Mouse (Mus musculus) neural tube, embryonic 14.5 days (tissue): ENCODE results near the gene Stat3. TPM values are rescaled to one million over a fixed set of nuclear protein-coding genes. Genes with fewer than 3 reads are reported as not detected.

Source experiments
- ATAC-seq: fragments of 200-750 bp; cut with Nextera tagmentation; 2 replicates; pipeline ENCODE4 v1.8.0; 2017; ENCODE audit warnings: low read depth, mild to moderate bottlenecking, moderate TSS enrichment, moderate library complexity
- H3K27ac ChIP-seq: fragments of 300-500 bp; sonication (generic); 2 replicates; pipeline ENCODE4 v1.5.1; 2014; ENCODE audit warnings: low read depth, mild to moderate bottlenecking, control low read depth, low read length, moderate library complexity, mixed read lengths
- H3K27me3 ChIP-seq: fragments of 300-500 bp; sonication (generic); 2 replicates; pipeline ENCODE4 v1.6.1; 2014; ENCODE audit warnings: low read length; ENCODE audit not compliant: control insufficient read depth, insufficient read depth
- H3K36me3 ChIP-seq: fragments of 300-500 bp; sonication (generic); 2 replicates; pipeline ENCODE4 v1.6.1; 2014; ENCODE audit warnings: low read length, mixed read lengths; ENCODE audit not compliant: control insufficient read depth, insufficient read depth
- H3K4me1 ChIP-seq: fragments of 300-500 bp; sonication (generic); 2 replicates; pipeline ENCODE4 v1.6.1; 2014; ENCODE audit warnings: low read length; ENCODE audit not compliant: control insufficient read depth, insufficient read depth
- H3K4me2 ChIP-seq: fragments of 300-500 bp; sonication (generic); 2 replicates; pipeline ENCODE4 v1.6.1; 2014; ENCODE audit warnings: mild to moderate bottlenecking, low read depth, low read length, control low read depth
- H3K4me3 ChIP-seq: fragments of 300-500 bp; sonication (generic); 2 replicates; pipeline ENCODE4 v1.5.1; 2014; ENCODE audit warnings: low read depth, low read length, control low read depth, mixed read lengths
- H3K9ac ChIP-seq: fragments of 300-500 bp; sonication (generic); replicated peaks from 2 replicates; pipeline ENCODE4 v1.6.1; 2014; ENCODE audit warnings: low read depth, mild to moderate bottlenecking, control low read depth, low read length, mixed read lengths
- H3K9me3 ChIP-seq: fragments of 300-500 bp; sonication (generic); 2 replicates; pipeline ENCODE4 v1.6.1; 2016; ENCODE audit warnings: low read length; ENCODE audit not compliant: control insufficient read depth
- WGBS: fragments of 180-500 bp; shearing (Covaris S2); extraction: QIAGEN DNeasy Blood & Tissue Kit; methylation state at CpG from one replicate; pipeline ENCODE4 v1.1.7; 2014; 5-methylcytosine and 5-hydroxymethylcytosine counted together
- polyA plus RNA-seq: library from polyadenylated mRNA; unstranded; fragments of >200 nt; fragmentation: Nextera tagmentation; extraction: Ambion mirVana; gene quantifications from 2 replicates; pipeline ENCODE4 v1.2.1, GENCODE M21; 2014

Gene Stat3
- 45.6 and 77.7 TPM in 2 replicates for polyA plus RNA-seq

GRCm38 (mm10) chr11:100939512-100940151 is at the start of gene Stat3:
TSS of gene Stat3 (minus strand) at chr11:100939540.
- peak within 1 kb of the TSS; percentile 60 for H3K4me2 ChIP-seq
- H3K4me3 ChIP-seq: peak within 1 kb of the TSS; percentile 97
- H3K9me3 ChIP-seq: no peaks in the 10 kb centered on the region
- peaks cover 9% of the 10 kb centered on the region; the same call in 1 of the 2 replicates for H3K4me1 ChIP-seq
- peak within 1 kb of the TSS; percentile 85 for H3K27ac ChIP-seq
- H3K36me3 ChIP-seq: no peaks in the 10 kb centered on the region
- under 1% methylated on average over 29 of the region's 29 CpGs for WGBS
- peak within 1 kb of the TSS; percentile 88 for H3K9ac ChIP-seq
- H3K27me3 ChIP-seq: no peaks in the 10 kb centered on the region
- peak; percentile 99 for ATAC-seq

GRCm38 (mm10) chr11:100988674-100989073 is 49.3 kb upstream of the Stat3 start:
- Histone ChIP-seq H3K36me3 (no peaks in the 10 kb centered on the region), H3K4me2 (no peak overlapping the region), H3K27ac (no peak overlapping the region), H3K4me1 (no peaks in the 10 kb centered on the region), H3K9me3 (no peaks in the 10 kb centered on the region), H3K9ac (no peak overlapping the region), H3K27me3 (no peaks in the 10 kb centered on the region), H3K4me3 (no peak overlapping the region)
- no peak for ATAC-seq
- WGBS: 90% methylated on average over 3 of the region's 3 CpGs

GRCm38 (mm10) chr11:100985607-100986006 is 46.3 kb upstream of the Stat3 start:
- no peaks in the 10 kb centered on the region for H3K9me3 ChIP-seq
- no peaks in the 10 kb centered on the region for H3K36me3 ChIP-seq
- no peak overlapping the region for H3K27ac ChIP-seq
- H3K27me3 ChIP-seq: peaks cover 5% of the 10 kb centered on the region; the same call in 1 of the 2 replicates
- 45% methylated on average over 3 of the region's 3 CpGs for WGBS
- no peak overlapping the region for H3K9ac ChIP-seq
- H3K4me2 ChIP-seq: no peak overlapping the region
- ATAC-seq: no peak
- no peak overlapping the region for H3K4me3 ChIP-seq
- H3K4me1 ChIP-seq: no peaks in the 10 kb centered on the region

GRCm38 (mm10) chr11:100983778-100984131 is 44.4 kb upstream of the Stat3 start:
- Histone ChIP-seq H3K4me2 (no peak overlapping the region), H3K27ac (no peak overlapping the region), H3K27me3 (peaks cover 5% of the 10 kb centered on the region; the same call in 1 of the 2 replicates), H3K9me3 (no peaks in the 10 kb centered on the region), H3K4me1 (no peaks in the 10 kb centered on the region), H3K9ac (no peak overlapping the region), H3K36me3 (no peaks in the 10 kb centered on the region), H3K4me3 (no peak overlapping the region)
- 81% methylated on average over 7 of the region's 7 CpGs for WGBS
- ATAC-seq: no peak

GRCm38 (mm10) chr11:100983125-100983777 is 43.9 kb upstream of the Stat3 start:
- Histone ChIP-seq H3K4me1 (no peaks in the 10 kb centered on the region), H3K36me3 (no peaks in the 10 kb centered on the region), H3K27ac (no peak overlapping the region), H3K9ac (no peak overlapping the region; the same call in 1 of the 2 replicates), H3K4me3 (0 out of 2 replicates have a peak overlapping the region, but pooled peaks have one; percentile 8), H3K9me3 (no peaks in the 10 kb centered on the region), H3K4me2 (peak overlapping the region; percentile 37), H3K27me3 (peaks cover 5% of the 10 kb centered on the region; the same call in 1 of the 2 replicates)
- ATAC-seq: peak; percentile 31; the same call in 1 of the 2 replicates
- WGBS: 4% methylated on average over 20 of the region's 20 CpGs

GRCm38 (mm10) chr11:100982087-100982486 is 42.7 kb upstream of the Stat3 start:
- peaks cover 5% of the 10 kb centered on the region for H3K27me3 ChIP-seq
- no peak overlapping the region for H3K9ac ChIP-seq
- H3K4me3 ChIP-seq: no peak overlapping the region
- ATAC-seq: no peak
- no peaks in the 10 kb centered on the region for H3K9me3 ChIP-seq
- no peak overlapping the region for H3K27ac ChIP-seq
- no peaks in the 10 kb centered on the region for H3K36me3 ChIP-seq
- H3K4me1 ChIP-seq: no peaks in the 10 kb centered on the region
- no peak overlapping the region for H3K4me2 ChIP-seq
- WGBS: 16% methylated on average over 8 of the region's 8 CpGs

- 65% methylated on average over 3 of the region's 3 CpGs for WGBS
- ATAC-seq: no peak
- H3K4me3 ChIP-seq: no peak overlapping the region
Observed at GRCm38 (mm10) chr11:100981236-100981635, 41.9 kb upstream of the Stat3 start.

GRCm38 (mm10) chr11:100980438-100980837 is 41.1 kb upstream of the Stat3 start:
- WGBS: 82% methylated on average over 1 of the region's 1 CpGs
- ATAC-seq: no peak
- Histone ChIP-seq H3K4me3 (no peak overlapping the region), H3K36me3 (no peaks in the 10 kb centered on the region), H3K4me2 (no peak overlapping the region), H3K9ac (no peak overlapping the region), H3K9me3 (no peaks in the 10 kb centered on the region), H3K27me3 (peaks cover 5% of the 10 kb centered on the region), H3K27ac (no peak overlapping the region), H3K4me1 (no peaks in the 10 kb centered on the region)

More at GRCm38 (mm10) chr11:100981236-100981635, 41.9 kb upstream of the Stat3 start:
- H3K27me3 ChIP-seq: peaks cover 5% of the 10 kb centered on the region
- no peak overlapping the region for H3K9ac ChIP-seq
- no peaks in the 10 kb centered on the region for H3K36me3 ChIP-seq
- H3K4me1 ChIP-seq: no peaks in the 10 kb centered on the region
- no peak overlapping the region for H3K27ac ChIP-seq
- H3K9me3 ChIP-seq: no peaks in the 10 kb centered on the region
- no peak overlapping the region for H3K4me2 ChIP-seq

- WGBS: 52% methylated on average over 8 of the region's 8 CpGs
- H3K4me2 ChIP-seq: no peak overlapping the region
Observed at GRCm38 (mm10) chr11:100979887-100980286, 40.5 kb upstream of the Stat3 start.

More at GRCm38 (mm10) chr11:100979887-100980286, 40.5 kb upstream of the Stat3 start:
- Histone ChIP-seq H3K27me3 (peaks cover 5% of the 10 kb centered on the region), H3K4me1 (no peaks in the 10 kb centered on the region), H3K36me3 (no peaks in the 10 kb centered on the region), H3K9ac (no peak overlapping the region), H3K9me3 (no peaks in the 10 kb centered on the region), H3K27ac (no peak overlapping the region), H3K4me3 (no peak overlapping the region)
- ATAC-seq: no peak
